Mouse (Mus musculus) liver, adult 2 months (tissue): ENCODE measurements around the gene Cox15. TPM values are rescaled to one million over a fixed set of nuclear protein-coding genes. Genes with fewer than 3 reads are reported as not detected.

Experiments
- DNase-seq: peaks from one replicate; pipeline ENCODE4 v3.0.0-alpha.2; 2011; ENCODE audit warnings: low read depth, low spot score; ENCODE audit errors: extremely low read depth
- H3K27ac ChIP-seq: fragments of 200-500 bp; replicated peaks from 2 replicates; pipeline ENCODE4 v1.5.1; 2012; ENCODE audit warnings: low read depth, mild to moderate bottlenecking, control low read depth, inconsistent platforms, low read length; ENCODE audit not compliant: insufficient read depth
- H3K27me3 ChIP-seq: fragments of 200-500 bp; 2 replicates; pipeline ENCODE4 v1.6.1; 2012; ENCODE audit warnings: mild to moderate bottlenecking, moderate library complexity, low read length, inconsistent platforms; ENCODE audit not compliant: control insufficient read depth, insufficient read depth
- H3K36me3 ChIP-seq: fragments of 200-500 bp; 2 replicates; pipeline ENCODE4 v1.6.1; 2012; ENCODE audit warnings: low read length, inconsistent platforms; ENCODE audit not compliant: control insufficient read depth, insufficient read depth
- H3K4me1 ChIP-seq: fragments of 200-500 bp; 2 replicates; pipeline ENCODE4 v1.6.1; 2011; ENCODE audit warnings: low read length; ENCODE audit not compliant: control insufficient read depth, insufficient read depth
- H3K4me3 ChIP-seq: fragments of 200-500 bp; 2 replicates; pipeline ENCODE4 v1.5.1; 2011; ENCODE audit warnings: low read depth, mild to moderate bottlenecking, control low read depth, low read length, moderate library complexity; ENCODE audit not compliant: insufficient read depth
- H3K79me2 ChIP-seq: fragments of 200-500 bp; 2 replicates; pipeline ENCODE4 v1.6.1; 2012; ENCODE audit warnings: inconsistent platforms, mild to moderate bottlenecking, low read length, moderate library complexity; ENCODE audit not compliant: control insufficient read depth, insufficient read depth
- H3K9ac ChIP-seq: fragments of 200-500 bp; 2 replicates; pipeline ENCODE4 v1.6.1; 2012; ENCODE audit warnings: low read depth, mild to moderate bottlenecking, control low read depth, inconsistent platforms, low read length
- CTCF ChIP-seq: fragments of 200-500 bp; IDR thresholded peaks from 2 replicates; pipeline ENCODE4 v1.5.1; 2011; ENCODE audit warnings: low read depth, low read length, control low read depth
- POLR2A ChIP-seq: fragments of 200-500 bp; IDR thresholded peaks from 2 replicates; pipeline ENCODE4 v1.6.1; 2011; ENCODE audit warnings: low read length, control low read depth; ENCODE audit not compliant: insufficient read depth; ENCODE audit errors: extremely low read depth
- WGBS: fragments of 180-500 bp; shearing (Covaris S2); methylation state at CpG from one replicate; pipeline ENCODE4 v1.1.7; 2018; 5-methylcytosine and 5-hydroxymethylcytosine counted together
- polyA plus RNA-seq: library from polyadenylated mRNA; depleted of rRNA; stranded (reverse); fragments of >200 nt; gene quantifications from 2 replicates; pipeline ENCODE4 v1.2.3, GENCODE M21; 2012
- total RNA-seq: library from RNA; depleted of rRNA; stranded (reverse); fragments of >200 nt; gene quantifications from 2 replicates; pipeline ENCODE4 v1.2.3, GENCODE M21; 2014

Cox15 gene
- total and polyA plus RNA-seq, 2 experiments = 9.2 to 10.6 TPM

- WGBS = 87% methylated on average over 6 of the region's 6 CpGs
These were observed 53.0 kb downstream of the Cox15 start for GRCm38 (mm10) chr19:43699763-43700155.

GRCm38 (mm10) chr19:43699021-43699762, 53.6 kb downstream of the Cox15 start:
- WGBS = 86% methylated on average over 11 of the region's 11 CpGs
- Histone ChIP-seq H3K4me1 (peaks cover 2% of the 10 kb centered on the region; the same call in 1 of the 2 replicates), H3K79me2 (0 out of 2 replicates have a peak, but pooled peaks cover 2% of the 10 kb centered on the region), H3K36me3 (peaks cover 3% of the 10 kb centered on the region; the same call in 1 of the 2 replicates), H3K27me3 (no peaks in the 10 kb centered on the region), H3K9ac (no peak overlapping the region), H3K27ac (no peak overlapping the region), H3K4me3 (no peak overlapping the region)
- TF ChIP-seq POLR2A (no peak), CTCF (no peak)
- no peak for DNase-seq

More at GRCm38 (mm10) chr19:43699763-43700155, 53.0 kb downstream of the Cox15 start:
- Histone ChIP-seq H3K4me1 (peaks cover 2% of the 10 kb centered on the region; the same call in 1 of the 2 replicates), H3K79me2 (0 out of 2 replicates have a peak, but pooled peaks cover 2% of the 10 kb centered on the region), H3K36me3 (peaks cover 5% of the 10 kb centered on the region; the same call in 1 of the 2 replicates), H3K27me3 (no peaks in the 10 kb centered on the region), H3K9ac (no peak overlapping the region), H3K27ac (no peak overlapping the region), H3K4me3 (no peak overlapping the region)
- DNase-seq = no peak
- TF ChIP-seq POLR2A (no peak), CTCF (no peak)

- Histone ChIP-seq H3K27me3 (no peaks in the 10 kb centered on the region), H3K4me1 (peaks cover 2% of the 10 kb centered on the region; the same call in 1 of the 2 replicates), H3K79me2 (0 out of 2 replicates have a peak, but pooled peaks cover 3% of the 10 kb centered on the region), H3K27ac (no peak overlapping the region), H3K36me3 (no peaks in the 10 kb centered on the region), H3K4me3 (no peak overlapping the region), H3K9ac (no peak overlapping the region)
- DNase-seq = peak; percentile 44
- 72% methylated on average over 5 of the region's 5 CpGs for WGBS
- TF ChIP-seq CTCF (no peak), POLR2A (no peak)
These were observed 55.0 kb downstream of the Cox15 start for GRCm38 (mm10) chr19:43697666-43698370.

GRCm38 (mm10) chr19:43695514-43695964, 57.3 kb downstream of the Cox15 start:
- TF ChIP-seq CTCF (no peak), POLR2A (no peak)
- no peak for DNase-seq
- WGBS = 73% methylated on average over 10 of the region's 10 CpGs
- Histone ChIP-seq H3K4me1 (peaks cover 2% of the 10 kb centered on the region; the same call in 1 of the 2 replicates), H3K27me3 (no peaks in the 10 kb centered on the region), H3K79me2 (0 out of 2 replicates have a peak, but pooled peaks cover 3% of the 10 kb centered on the region), H3K36me3 (no peaks in the 10 kb centered on the region), H3K4me3 (no peak overlapping the region), H3K9ac (no peak overlapping the region), H3K27ac (no peak overlapping the region)

- Histone ChIP-seq H3K9ac (no peak overlapping the region), H3K79me2 (0 out of 2 replicates have a peak, but pooled peaks cover 8% of the 10 kb centered on the region), H3K4me3 (no peak overlapping the region), H3K27me3 (no peaks in the 10 kb centered on the region), H3K27ac (no peak overlapping the region), H3K4me1 (peaks cover 4% of the 10 kb centered on the region; the same call in 1 of the 2 replicates), H3K36me3 (no peaks in the 10 kb centered on the region)
- TF ChIP-seq CTCF = no peak
- no peak for DNase-seq
- 97% methylated on average over 14 of the region's 14 CpGs for WGBS
These were observed 60.0 kb downstream of the Cox15 start for GRCm38 (mm10) chr19:43692815-43693214.
